Comparison of ENCODE assay signal across 8 mouse cellular contexts in genomic region chr6:18029746-18030656, GRCm38 (mm10). TPM values are rescaled to one million over a fixed set of nuclear protein-coding genes. Genes with fewer than 3 reads are reported as not detected.
DNase-seq lines count a peak whose midpoint lies in the region; ATAC-seq and TF ChIP-seq lines count a peak whose summit lies in the region.

TSS of gene Wnt2 (minus strand) at chr6:18030585.

- peak; percentile 48 for ATAC-seq in frontal cortex, adult (ENCODE audit: low TSS enrichment)
- peak; percentile 56 for ATAC-seq in hindbrain, embryonic 11.5 days (ENCODE audit: low FRiP score)
- peak; percentile 68 for ATAC-seq in liver, embryonic 15.5 days (ENCODE audit: insufficient read depth)

- peak within 1 kb of the TSS; percentile 76 for H3K4me3 ChIP-seq in E14TG2a.4 (replicated peaks; ENCODE audit: low read length)
- H3K4me3 ChIP-seq in embryonic facial prominence, embryonic 10.5 days = peak within 1 kb of the TSS; percentile 69
- peak within 1 kb of the TSS; percentile 44 for H3K4me3 ChIP-seq in hindbrain, embryonic 11.5 days (ENCODE audit: low read depth, low read length)
- H3K4me3 ChIP-seq in liver, embryonic 15.5 days (replicated peaks) = peak within 1 kb of the TSS; percentile 29

- H3K27ac ChIP-seq in embryonic facial prominence, embryonic 10.5 days (replicated peaks) = no peak within 1 kb of the TSS; the same call in 1 of the 2 replicates
- H3K27ac ChIP-seq in hindbrain, embryonic 11.5 days (ENCODE audit: low read depth, low read length) = no peak within 1 kb of the TSS
- H3K27ac ChIP-seq in liver, embryonic 15.5 days (replicated peaks) = no peak within 1 kb of the TSS

- H3K9me3 ChIP-seq in E14TG2a.4 (ENCODE audit: low read length) = peaks cover 6% of the 10 kb centered on the region; the same call in 1 of the 2 replicates
- no peaks in the 10 kb centered on the region for H3K9me3 ChIP-seq in embryonic facial prominence, embryonic 10.5 days
- H3K9me3 ChIP-seq in hindbrain, embryonic 11.5 days (ENCODE audit: control insufficient read depth, low read length) = no peaks in the 10 kb centered on the region
- H3K9me3 ChIP-seq in liver, embryonic 15.5 days (replicated peaks) = no peaks in the 10 kb centered on the region

- H3K36me3 ChIP-seq in E14TG2a.4 (ENCODE audit: insufficient read depth, low read length) = no peaks in the 10 kb centered on the region
- H3K36me3 ChIP-seq in embryonic facial prominence, embryonic 10.5 days (replicated peaks) = no peaks in the 10 kb centered on the region
- H3K36me3 ChIP-seq in hindbrain, embryonic 11.5 days (ENCODE audit: control insufficient read depth, insufficient read depth, low read length) = no peaks in the 10 kb centered on the region
- no peaks in the 10 kb centered on the region for H3K36me3 ChIP-seq in liver, embryonic 15.5 days (replicated peaks)

- no peak for DNase-seq in frontal cortex, postnatal 14 days (ENCODE audit: low spot score in 2 of 2)
- DNase-seq in embryonic facial prominence, embryonic 10.5 days (ENCODE audit: low spot score) = peak; percentile 64
- peak; percentile 57 for DNase-seq in hindbrain, embryonic 11.5 days (ENCODE audit: low spot score)
- DNase-seq in right cerebral cortex, postnatal 25 days = peak; percentile 11
- DNase-seq in ovary, postnatal 14 days (ENCODE audit: low spot score) = no peak

- peaks cover 27% of the 10 kb centered on the region for H3K4me1 ChIP-seq in E14TG2a.4 (replicated peaks; ENCODE audit: low read depth, low read length)
- peaks cover 25% of the 10 kb centered on the region for H3K4me1 ChIP-seq in embryonic facial prominence, embryonic 10.5 days
- no peaks in the 10 kb centered on the region; the same call in 1 of the 2 replicates for H3K4me1 ChIP-seq in hindbrain, embryonic 11.5 days (replicated peaks; ENCODE audit: control insufficient read depth, insufficient read depth, low read length)
- peaks cover 8% of the 10 kb centered on the region for H3K4me1 ChIP-seq in liver, embryonic 15.5 days (replicated peaks)

- TF ChIP-seq CTCF in E14TG2a.4 (conservative IDR thresholded peaks at IDR 0.05; ENCODE audit: low read length) = no peak

- H3K9ac ChIP-seq in hindbrain, embryonic 11.5 days (ENCODE audit: low read depth, low read length) = peak within 1 kb of the TSS; percentile 27; the same call in 1 of the 2 replicates
- H3K9ac ChIP-seq in liver, embryonic 15.5 days = no peak within 1 kb of the TSS

- WGBS in embryonic facial prominence, embryonic 10.5 days = under 1% methylated on average over 47 of the region's 47 CpGs
- under 1% methylated on average over 45 of the region's 47 CpGs for WGBS in hindbrain, embryonic 11.5 days
- WGBS in liver, embryonic 15.5 days (ENCODE audit: insufficient replicate concordance) = under 1% methylated on average over 47 of the region's 47 CpGs

- H3K27me3 ChIP-seq in E14TG2a.4 (ENCODE audit: insufficient read depth, low read length) = peaks cover 49% of the 10 kb centered on the region
- H3K27me3 ChIP-seq in embryonic facial prominence, embryonic 10.5 days (replicated peaks; ENCODE audit: low read depth, poor library complexity, severe bottlenecking) = peaks cover 60% of the 10 kb centered on the region
- H3K27me3 ChIP-seq in hindbrain, embryonic 11.5 days (ENCODE audit: control insufficient read depth, insufficient read depth, low read length) = peaks cover 31% of the 10 kb centered on the region
- H3K27me3 ChIP-seq in liver, embryonic 15.5 days = peaks cover 53% of the 10 kb centered on the region

- peak within 1 kb of the TSS; percentile 96 for H3K4me2 ChIP-seq in hindbrain, embryonic 11.5 days (replicated peaks; ENCODE audit: low read depth, low read length)
- H3K4me2 ChIP-seq in liver, embryonic 15.5 days = peak within 1 kb of the TSS; percentile 51

RNA-seq across cellular contexts. Expression of gene Wnt2, which starts in this region (rescaled TPM):
- polyA plus RNA-seq in embryonic facial prominence, embryonic 10.5 days (2016; fragmentation: Nextera tagmentation; extraction: Ambion mirVana) = 0.81 and 1.4 TPM in 2 replicates
- 0.99 and 2.1 TPM in 2 replicates for polyA plus RNA-seq in hindbrain, embryonic 11.5 days (2014; fragmentation: Nextera tagmentation; extraction: Ambion mirVana)
- polyA plus RNA-seq in liver, embryonic 15.5 days (2015; fragmentation: Nextera tagmentation; extraction: Ambion mirVana) = 1.6 and 1.9 TPM in 2 replicates

Comparison
In these comparisons a context has a peak if more than half of its experiments do, and no peak if none do; other contexts are left out.
1. DNase-seq: peak in embryonic facial prominence, embryonic 10.5 days (single experiment), hindbrain, embryonic 11.5 days (single experiment) and right cerebral cortex, postnatal 25 days (single experiment); none in frontal cortex, postnatal 14 days (0 of 2) and ovary, postnatal 14 days (single experiment).
2. Peak in every context shown above with its lines, with median percentiles within 50 percentile points of each other: ATAC-seq and H3K4me3 ChIP-seq.